Mouse (Mus musculus) macrophage (primary cell): ENCODE measurements around the gene Il1r2. TPM values are rescaled to one million over a fixed set of nuclear protein-coding genes. Genes with fewer than 3 reads are reported as not detected.

Experiments used
- H3K27ac ChIP-seq: fragments of 350-480 bp; formaldehyde crosslinking; 2 replicates; pipeline ENCODE4 v1.9.0; 2021
- H3K36me3 ChIP-seq: fragments of 350-480 bp; formaldehyde crosslinking; 2 replicates; pipeline ENCODE4 v1.9.0; 2021; ENCODE audit errors: inconsistent target
- H3K4me3 ChIP-seq: fragments of 350-480 bp; formaldehyde crosslinking; 2 replicates; pipeline ENCODE4 v1.9.0; 2021; ENCODE audit errors: inconsistent target
- H3K79me2 ChIP-seq: fragments of 350-480 bp; formaldehyde crosslinking; 2 replicates; pipeline ENCODE4 v1.9.0; 2021; ENCODE audit errors: inconsistent target
- WGBS: methylation state at CpG from one replicate; pipeline ENCODE4 v1.1.7; 2026; ENCODE audit warnings: inconsistent platforms; ENCODE audit not compliant: missing documents; 5-methylcytosine and 5-hydroxymethylcytosine counted together
- polyA plus RNA-seq: library from polyadenylated mRNA; stranded (reverse); fragments of 250-400 nt; gene quantifications from 3 replicates; pipeline ENCODE4 v1.2.4, GENCODE M21; 2018; ENCODE audit warnings: inconsistent platforms

The Il1r2 gene
- polyA plus RNA-seq, 1 experiment from 2014 or later, result 0.60 TPM

DNA sequence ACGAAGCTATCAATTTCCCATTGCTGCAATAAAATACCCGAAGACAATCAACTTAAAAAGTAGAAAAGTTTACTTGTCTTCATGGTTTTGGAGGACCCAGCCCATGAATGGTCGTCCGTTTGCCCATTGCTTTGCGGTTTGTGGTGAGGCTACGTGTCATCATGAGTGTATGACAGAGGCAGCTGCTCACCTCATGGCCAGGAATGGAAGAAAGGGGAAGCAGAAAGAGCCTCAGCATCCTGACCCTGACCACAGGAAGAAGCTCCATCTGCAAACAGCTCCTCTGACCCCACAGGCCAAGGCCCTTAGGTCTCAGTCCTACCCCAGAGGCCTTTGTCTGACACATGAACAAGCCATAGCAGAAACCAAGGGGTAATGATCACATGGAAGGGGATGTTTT is 22.7 kb upstream of the Il1r2 start:
- no peak overlapping the region for H3K4me3 ChIP-seq
- no peak overlapping the region for H3K27ac ChIP-seq
- H3K36me3 ChIP-seq, result no peaks in the 10 kb centered on the region
- no peaks in the 10 kb centered on the region for H3K79me2 ChIP-seq
- 27% methylated on average over 6 of the region's 6 CpGs for WGBS

- no peak overlapping the region for H3K27ac ChIP-seq
- no peak overlapping the region for H3K4me3 ChIP-seq
- no peaks in the 10 kb centered on the region for H3K36me3 ChIP-seq
- WGBS, result 91% methylated on average over 8 of the region's 8 CpGs
- no peaks in the 10 kb centered on the region for H3K79me2 ChIP-seq
Observed at GRCm38 (mm10) chr1:40052156-40052555, 21.7 kb upstream of the Il1r2 start.

DNA sequence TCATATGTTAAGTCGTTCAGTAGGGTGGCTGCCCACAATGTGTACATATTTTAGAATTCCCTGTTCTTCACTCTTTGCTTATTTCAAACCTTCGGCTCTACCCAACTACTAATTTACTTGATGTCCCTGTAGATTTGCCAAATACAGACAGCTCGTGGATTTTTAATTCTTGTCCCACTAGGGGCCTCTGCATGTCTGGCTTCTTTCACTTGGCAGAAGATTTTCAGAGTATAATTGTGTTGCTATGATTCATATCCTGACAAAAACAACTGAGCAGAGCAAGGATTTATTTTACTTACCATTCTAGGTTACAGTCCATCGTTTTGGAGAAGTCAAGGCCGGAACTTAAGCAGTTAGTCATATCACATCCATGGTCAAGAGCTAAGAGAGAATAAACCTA is 20.8 kb upstream of the Il1r2 start:
- no peaks in the 10 kb centered on the region for H3K79me2 ChIP-seq
- H3K36me3 ChIP-seq, result no peaks in the 10 kb centered on the region
- H3K4me3 ChIP-seq, result no peak overlapping the region
- 85% methylated on average over 5 of the region's 5 CpGs for WGBS
- H3K27ac ChIP-seq, result no peak overlapping the region

- no peak overlapping the region for H3K4me3 ChIP-seq
- no peak overlapping the region for H3K27ac ChIP-seq
- 42% methylated on average over 6 of the region's 7 CpGs for WGBS
- H3K79me2 ChIP-seq, result no peaks in the 10 kb centered on the region
- H3K36me3 ChIP-seq, result no peaks in the 10 kb centered on the region
Observed at GRCm38 (mm10) chr1:40055051-40055450, 18.8 kb upstream of the Il1r2 start.

DNA sequence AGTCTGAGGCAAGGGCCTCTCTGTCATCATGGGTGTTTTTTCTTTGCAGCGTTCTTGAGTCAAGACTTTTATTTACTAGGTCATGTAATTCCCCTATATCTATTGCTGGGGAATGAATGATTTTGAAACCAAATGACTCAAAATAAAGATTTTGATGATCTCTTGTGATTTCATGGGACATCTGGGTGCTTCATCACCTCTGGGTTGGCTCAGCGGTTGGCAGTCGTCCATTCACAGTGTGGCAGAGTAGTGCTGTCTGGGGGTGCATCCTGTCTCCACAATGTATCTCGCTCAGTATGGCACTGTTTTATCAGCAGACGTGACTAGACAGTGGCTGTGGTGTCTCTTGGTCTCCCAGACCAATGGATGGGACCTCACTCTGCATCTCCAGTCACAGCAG is 17.9 kb upstream of the Il1r2 start:
- H3K36me3 ChIP-seq, result no peaks in the 10 kb centered on the region
- no peak overlapping the region for H3K27ac ChIP-seq
- H3K4me3 ChIP-seq, result no peak overlapping the region
- H3K79me2 ChIP-seq, result no peaks in the 10 kb centered on the region
- WGBS, result 92% methylated on average over 5 of the region's 5 CpGs

- H3K4me3 ChIP-seq, result no peak overlapping the region
- H3K36me3 ChIP-seq, result no peaks in the 10 kb centered on the region
- H3K79me2 ChIP-seq, result no peaks in the 10 kb centered on the region
- no peak overlapping the region for H3K27ac ChIP-seq
- 89% methylated on average over 5 of the region's 5 CpGs for WGBS
Observed at GRCm38 (mm10) chr1:40057351-40057750, 16.5 kb upstream of the Il1r2 start.

DNA sequence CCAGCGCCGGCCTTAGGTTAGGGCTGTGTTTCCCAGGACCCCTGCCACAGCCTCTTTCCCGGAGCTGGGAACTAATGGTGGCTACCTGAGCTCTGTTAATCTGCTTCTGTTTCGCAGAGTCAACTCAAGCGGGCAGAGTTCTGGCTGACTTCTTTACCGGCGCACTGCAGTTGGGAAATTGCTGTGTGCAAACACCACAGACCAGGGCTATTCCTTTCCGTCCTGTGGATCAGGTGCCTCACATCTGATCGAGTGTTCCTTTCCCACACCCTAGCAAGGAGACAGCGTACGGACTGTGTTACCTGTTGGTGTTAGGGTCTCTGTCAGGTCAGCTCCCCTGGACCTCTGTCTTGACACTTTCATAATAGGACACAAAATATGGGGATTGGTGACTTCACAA is 15.9 kb upstream of the Il1r2 start:
- no peaks in the 10 kb centered on the region for H3K79me2 ChIP-seq
- H3K4me3 ChIP-seq, result no peak overlapping the region
- no peaks in the 10 kb centered on the region for H3K36me3 ChIP-seq
- WGBS, result 87% methylated on average over 11 of the region's 11 CpGs
- H3K27ac ChIP-seq, result no peak overlapping the region

DNA sequence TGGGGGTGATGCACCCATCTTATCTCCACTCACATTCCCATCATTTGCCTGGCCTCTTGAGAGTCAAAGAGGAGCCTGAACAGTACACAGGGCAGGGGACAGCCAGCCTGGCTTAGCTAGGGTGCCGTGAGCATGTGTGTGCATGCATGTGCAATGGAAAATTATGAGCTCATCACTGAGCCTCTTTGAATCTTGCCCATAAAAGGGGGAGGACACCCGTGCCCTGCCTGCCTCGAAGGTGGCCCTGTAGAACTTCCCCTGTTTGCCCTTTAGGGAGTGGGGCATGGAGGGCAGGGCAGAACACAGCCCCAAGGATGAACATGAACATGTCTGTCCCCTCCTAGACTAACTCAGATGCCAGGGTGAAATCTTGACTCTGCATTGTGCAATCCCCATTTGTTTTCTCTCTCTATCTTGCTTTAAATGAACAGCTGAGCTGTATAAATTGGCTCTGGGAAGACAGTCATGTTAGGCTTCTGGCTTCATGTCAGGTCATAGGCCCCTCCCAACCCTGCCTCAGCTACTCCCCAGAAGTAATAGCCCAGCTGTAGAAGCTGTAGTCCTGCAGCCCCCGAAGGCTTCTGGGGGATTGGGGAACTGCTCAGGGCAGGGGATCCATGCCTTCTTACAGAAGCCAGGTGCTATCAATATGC is 14.6 kb upstream of the Il1r2 start:
- Histone ChIP-seq H3K36me3 (no peaks in the 10 kb centered on the region), H3K79me2 (no peaks in the 10 kb centered on the region), H3K4me3 (no peak overlapping the region), H3K27ac (no peak overlapping the region)
- WGBS, result 35% methylated on average over 4 of the region's 4 CpGs

DNA sequence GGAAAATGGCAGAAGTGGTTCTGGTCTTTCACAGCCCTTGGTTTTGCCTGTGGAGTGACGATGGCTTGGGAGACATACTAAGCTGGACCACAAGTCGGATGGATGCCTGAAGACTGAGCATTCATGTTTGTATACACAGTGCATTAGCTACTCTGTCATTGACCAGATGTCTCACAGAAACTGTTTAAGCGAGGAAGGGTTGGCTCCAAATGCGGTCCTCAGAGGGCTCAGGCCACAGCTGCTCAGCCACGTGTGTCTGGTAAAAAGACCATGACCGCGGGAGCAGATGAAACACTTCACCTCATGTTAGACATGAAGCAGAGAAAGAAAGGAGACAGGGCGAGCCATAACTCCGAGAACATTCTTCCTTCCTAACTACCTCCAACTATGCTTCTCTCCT is 12.5 kb upstream of the Il1r2 start:
- Histone ChIP-seq H3K79me2 (no peaks in the 10 kb centered on the region), H3K36me3 (no peaks in the 10 kb centered on the region), H3K27ac (no peak overlapping the region), H3K4me3 (no peak overlapping the region)
- 96% methylated on average over 9 of the region's 9 CpGs for WGBS

GRCm38 (mm10) chr1:40063409-40063808 is 10.5 kb upstream of the Il1r2 start:
- no peaks in the 10 kb centered on the region for H3K79me2 ChIP-seq
- 90% methylated on average over 4 of the region's 4 CpGs for WGBS
- H3K36me3 ChIP-seq, result no peaks in the 10 kb centered on the region
- no peak overlapping the region for H3K27ac ChIP-seq
- no peak overlapping the region for H3K4me3 ChIP-seq

DNA sequence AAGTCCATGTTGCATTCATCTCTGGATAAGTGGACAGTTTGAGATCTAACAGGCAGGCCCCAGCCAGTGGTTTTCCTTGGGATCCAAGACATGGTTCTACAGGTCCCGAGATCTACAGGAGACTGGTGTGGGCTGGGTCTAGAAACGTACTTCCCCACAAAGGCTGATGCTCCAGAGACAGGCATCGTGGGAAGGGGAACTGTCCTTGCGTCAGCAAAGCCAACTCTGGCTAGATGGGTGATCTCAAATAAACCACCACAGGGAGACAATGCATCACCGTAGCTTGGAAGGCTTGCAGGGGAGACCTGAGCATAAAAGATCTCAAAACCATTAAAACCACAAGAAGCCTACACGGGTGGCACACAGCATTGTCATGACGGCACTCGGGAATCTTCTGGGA is 9.4 kb upstream of the Il1r2 start:
- Histone ChIP-seq H3K4me3 (no peak overlapping the region), H3K27ac (no peak overlapping the region), H3K36me3 (no peaks in the 10 kb centered on the region), H3K79me2 (no peaks in the 10 kb centered on the region)
- WGBS, result 49% methylated on average over 8 of the region's 8 CpGs

GRCm38 (mm10) chr1:40072558-40072957 is 1.3 kb upstream of the Il1r2 start:
- 93% methylated on average over 4 of the region's 4 CpGs for WGBS

DNA sequence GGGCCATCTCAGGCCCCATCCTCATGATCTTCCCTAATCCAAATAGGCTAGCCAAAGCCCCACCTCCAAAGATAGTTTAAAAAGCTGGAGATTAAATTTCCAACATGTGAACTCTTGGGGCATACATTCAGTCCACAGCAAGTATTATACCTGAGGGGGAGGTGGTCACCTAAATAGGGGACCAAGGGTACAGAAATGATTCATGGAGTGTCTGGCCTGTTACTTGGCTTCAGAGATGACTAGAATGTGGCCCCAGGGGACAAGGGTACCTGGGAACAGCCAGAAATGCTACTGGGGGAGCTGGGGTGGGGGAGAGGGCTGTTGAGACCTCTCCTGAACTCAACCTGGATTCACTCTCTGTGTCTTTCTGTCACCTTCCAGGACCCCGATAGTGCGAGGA is 3.4 kb downstream of the Il1r2 start:
- H3K36me3 ChIP-seq, result no peaks in the 10 kb centered on the region
- no peaks in the 10 kb centered on the region for H3K79me2 ChIP-seq
- H3K27ac ChIP-seq, result no peak overlapping the region
- 100% methylated on average over 2 of the region's 2 CpGs for WGBS
- H3K4me3 ChIP-seq, result no peak overlapping the region

More at GRCm38 (mm10) chr1:40072558-40072957, 1.3 kb upstream of the Il1r2 start:
- H3K79me2 ChIP-seq, result no peaks in the 10 kb centered on the region
- no peak overlapping the region for H3K27ac ChIP-seq
- H3K4me3 ChIP-seq, result no peak overlapping the region
- H3K36me3 ChIP-seq, result no peaks in the 10 kb centered on the region

GRCm38 (mm10) chr1:40081041-40081440 is 7.2 kb downstream of the Il1r2 start:
- WGBS, result 47% methylated on average over 2 of the region's 2 CpGs
- Histone ChIP-seq H3K4me3 (no peak overlapping the region), H3K36me3 (no peaks in the 10 kb centered on the region), H3K27ac (no peak overlapping the region), H3K79me2 (no peaks in the 10 kb centered on the region)

DNA sequence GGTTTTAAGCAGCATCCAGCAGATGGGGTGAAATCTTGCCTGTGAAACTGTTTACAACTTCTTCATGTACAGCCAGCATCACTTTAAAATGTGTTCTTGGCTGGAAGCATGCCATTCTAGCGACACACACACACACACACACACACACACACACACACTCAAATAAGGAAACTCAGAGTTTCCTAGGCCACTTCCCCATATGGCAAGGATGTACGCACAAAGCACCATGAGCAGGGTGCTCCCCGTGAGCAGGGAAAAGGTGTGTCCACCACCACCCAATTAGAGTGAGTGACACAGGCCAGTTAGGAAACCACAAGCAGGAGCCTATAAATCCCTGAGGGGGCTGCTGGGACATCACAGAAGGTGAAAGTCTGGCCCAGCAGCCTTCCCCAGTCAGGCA is 10.5 kb downstream of the Il1r2 start:
- Histone ChIP-seq H3K36me3 (no peaks in the 10 kb centered on the region), H3K27ac (no peak overlapping the region), H3K79me2 (no peaks in the 10 kb centered on the region), H3K4me3 (no peak overlapping the region)
- WGBS, result 19% methylated on average over 3 of the region's 3 CpGs
